ENCODE assay signal across 21 mouse cellular contexts in the genomic region with DNA sequence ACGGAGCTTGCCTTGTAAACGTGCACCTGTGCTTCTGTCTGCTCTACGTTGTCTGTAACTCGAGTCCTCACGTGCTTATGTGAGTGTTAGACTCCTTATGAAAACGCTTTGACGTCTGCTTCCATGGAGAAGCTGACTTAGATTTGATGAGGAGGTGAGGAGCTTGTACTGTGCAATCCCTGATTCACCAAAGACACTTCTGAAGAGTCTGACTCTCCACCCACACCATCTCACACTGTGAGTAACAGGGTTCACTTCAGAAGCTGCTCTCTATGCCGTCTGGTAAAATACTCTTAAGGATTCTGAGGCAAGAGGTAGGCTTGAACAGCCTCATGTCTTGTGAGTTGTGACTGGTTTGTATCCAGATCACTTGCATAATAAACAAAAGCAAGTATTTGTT.
"Had no signal": no experiment of that assay in that cellular context is flagged by ENCODE, and none has a peak within 500 bp of the region (broad histone marks: within the 10 kb centered on the region; RNA-seq: fewer than 3 reads in every experiment).

No protein-coding gene starts in this region.

- ATAC-seq: hindbrain, embryonic 16.5 days; hindbrain, postnatal 0 days; inflammation-experienced regulatory T-cells, adult 6 months; intestine, embryonic 15.5 days; intestine, embryonic 16.5 days; intestine, postnatal 0 days had no signal

- DNase-seq: heart, postnatal 14 days; heart, postnatal 36 days; heart, postnatal 4 days; kidney, adult 11 months; kidney, adult 18-20 months; kidney, adult 2 months; kidney, adult 8-10 months; kidney, adult 9 months; kidney, postnatal 10 days; kidney, postnatal 14 days; kidney, postnatal 25 days; kidney, postnatal 36 days; kidney, postnatal 4 days; layer of hippocampus, adult 9-11 months; layer of hippocampus, postnatal 36 days had no signal
